Mouse (Mus musculus): ENCODE data around the gene Isca1. TPM values are rescaled to one million over a fixed set of nuclear protein-coding genes. Genes with fewer than 3 reads are reported as not detected.

Gene Isca1
- total and polyA plus RNA-seq, 2 experiments from 2014 or later: 92.8 to 167 TPM

DNA sequence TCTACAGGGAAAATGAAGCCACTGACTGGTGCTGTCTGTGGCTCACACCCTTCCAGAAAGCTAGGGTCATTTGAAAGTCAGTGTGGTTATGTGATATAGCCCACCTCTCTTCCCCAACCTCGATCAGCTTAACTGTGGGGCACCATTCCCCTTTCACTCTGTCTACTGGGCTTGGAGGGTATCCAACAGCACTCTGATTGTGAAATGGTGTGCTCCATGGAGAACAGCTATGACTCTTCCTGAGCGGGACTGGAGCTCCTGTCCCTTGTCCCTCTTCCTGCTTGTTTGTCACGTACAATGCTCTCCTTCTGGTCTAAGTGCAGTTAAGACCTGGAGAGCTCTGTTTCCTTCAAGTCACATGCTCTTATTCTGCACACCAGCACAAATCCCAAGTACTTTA is 5.6 kb upstream of the Isca1 start:
- Histone ChIP-seq H3K36me3 (ENCODE audit: insufficient read depth, low read length) (peaks cover 35% of the 10 kb centered on the region), H3K27me3 (ENCODE audit: insufficient read depth, low read length) (no peaks in the 10 kb centered on the region), H3K9ac (replicated peaks; ENCODE audit: low read length) (no peak overlapping the region), H3K4me1 (ENCODE audit: insufficient read depth, low read length) (no peaks in the 10 kb centered on the region; the same call in 1 of the 2 replicates), H3K27ac (no peak overlapping the region), H3K4me2 (ENCODE audit: low read depth, low read length) (no peak overlapping the region), H3K9me3 (ENCODE audit: low read length) (no peaks in the 10 kb centered on the region), H3K4me3 (ENCODE audit: low read length) (no peak overlapping the region)
- no peak for ATAC-seq
- 85% methylated on average over 3 of the region's 3 CpGs for WGBS
- TF ChIP-seq CTCF (IDR thresholded peaks at IDR 0.05; ENCODE audit: low read depth): no peak
- no peak for DNase-seq (ENCODE audit: low spot score)

DNA sequence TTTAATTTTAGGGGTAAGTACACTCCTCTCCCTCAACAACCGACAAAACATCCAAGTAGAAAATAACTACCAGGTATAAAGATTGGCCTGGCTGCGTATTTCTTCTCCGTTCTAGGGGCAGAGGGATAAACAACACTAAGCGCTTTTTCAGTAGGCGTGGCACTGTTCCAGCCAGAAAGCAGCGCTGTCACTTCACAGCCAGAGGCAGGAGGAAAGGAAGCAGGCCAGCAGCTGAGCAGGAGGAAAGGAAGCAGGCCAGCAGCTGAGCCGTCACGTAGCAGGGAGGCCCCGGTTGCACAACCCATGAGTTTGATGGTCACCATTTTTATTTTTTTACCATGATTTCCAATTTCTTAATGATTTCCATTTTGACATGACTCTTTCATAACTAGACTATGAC is 1.6 kb upstream of the Isca1 start:
- Histone ChIP-seq H3K9ac (replicated peaks; ENCODE audit: low read length) (no peak overlapping the region), H3K4me3 (ENCODE audit: low read length) (no peak overlapping the region)
- WGBS: 40% methylated on average over 9 of the region's 9 CpGs

DNA sequence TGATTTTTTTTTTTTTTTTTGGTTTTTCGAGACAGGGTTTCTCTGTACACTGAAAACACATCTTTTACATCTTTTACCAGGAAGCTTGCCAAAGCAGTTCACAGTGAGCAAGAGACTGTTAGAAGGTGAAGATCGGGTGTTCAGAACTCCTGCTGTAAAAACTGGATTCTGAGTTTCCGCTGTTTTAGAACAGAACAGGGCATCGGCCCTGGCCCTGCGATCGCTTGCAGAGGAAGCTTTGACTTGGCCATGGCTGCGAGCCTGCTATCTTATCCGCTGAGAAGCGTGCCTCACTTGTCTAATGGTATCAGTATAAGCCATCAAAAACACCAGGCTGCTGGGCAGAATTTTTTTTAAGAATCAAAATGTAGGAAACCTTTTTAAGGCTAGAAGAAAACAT is 1.2 kb upstream of the Isca1 start:
- Histone ChIP-seq H3K27me3 (ENCODE audit: insufficient read depth, low read length) (no peaks in the 10 kb centered on the region), H3K36me3 (ENCODE audit: insufficient read depth, low read length) (peaks cover 8% of the 10 kb centered on the region; the same call in 1 of the 2 replicates), H3K4me1 (ENCODE audit: insufficient read depth, low read length) (peaks cover 5% of the 10 kb centered on the region; the same call in 1 of the 2 replicates), H3K9ac (replicated peaks; ENCODE audit: low read length) (peak overlapping the region; percentile 89; the same call in 1 of the 2 replicates), H3K27ac (peak overlapping the region; percentile 98), H3K4me3 (ENCODE audit: low read length) (peak overlapping the region; percentile 89), H3K9me3 (ENCODE audit: low read length) (no peaks in the 10 kb centered on the region), H3K4me2 (ENCODE audit: low read depth, low read length) (peak overlapping the region; percentile 61)
- DNase-seq (ENCODE audit: low spot score) (peak; percentile 20), ATAC-seq (no peak)
- TF ChIP-seq CTCF (IDR thresholded peaks at IDR 0.05; ENCODE audit: low read depth): no peak
- 57% methylated on average over 9 of the region's 9 CpGs for WGBS

More for the DNA sequence above, 1.6 kb upstream of the Isca1 start:
- no peaks in the 10 kb centered on the region for H3K27me3 ChIP-seq (ENCODE audit: insufficient read depth, low read length)
- DNase-seq (ENCODE audit: low spot score) (peak; percentile 77), ATAC-seq (no peak)
- peak overlapping the region; percentile 61; the same call in 1 of the 2 replicates for H3K4me2 ChIP-seq (ENCODE audit: low read depth, low read length)
- no peak for TF ChIP-seq CTCF (IDR thresholded peaks at IDR 0.05; ENCODE audit: low read depth)
- H3K27ac ChIP-seq: peak overlapping the region; percentile 98
- peaks cover 11% of the 10 kb centered on the region; the same call in 1 of the 2 replicates for H3K36me3 ChIP-seq (ENCODE audit: insufficient read depth, low read length)
- H3K9me3 ChIP-seq (ENCODE audit: low read length): no peaks in the 10 kb centered on the region
- H3K4me1 ChIP-seq (ENCODE audit: insufficient read depth, low read length): peaks cover 5% of the 10 kb centered on the region; the same call in 1 of the 2 replicates

DNA sequence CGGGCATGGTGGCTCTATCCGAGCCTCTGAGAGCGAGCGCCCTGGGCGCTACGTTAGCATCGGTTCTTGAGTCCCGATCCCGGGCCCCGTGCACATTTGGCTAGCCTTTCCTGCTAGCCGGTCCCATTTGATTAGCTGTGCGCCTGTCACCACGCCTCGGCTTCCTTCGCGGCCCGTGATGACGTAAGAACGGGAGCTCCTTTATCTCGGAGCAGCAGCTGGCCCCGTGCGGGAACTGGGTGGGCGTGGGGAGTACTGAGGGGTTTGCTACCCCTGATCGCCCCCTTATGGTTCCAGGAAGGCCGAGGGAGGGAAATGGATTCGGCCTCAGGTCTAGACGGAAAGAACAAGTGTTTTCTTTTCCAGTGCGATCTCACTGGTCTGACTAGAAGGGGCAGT is 553 bp upstream of the Isca1 start:
- Histone ChIP-seq H3K36me3 (ENCODE audit: insufficient read depth, low read length) (peaks cover 1% of the 10 kb centered on the region; the same call in 1 of the 2 replicates), H3K27ac (peak overlapping the region; percentile 98), H3K9me3 (ENCODE audit: low read length) (no peaks in the 10 kb centered on the region), H3K4me1 (ENCODE audit: insufficient read depth, low read length) (peaks cover 5% of the 10 kb centered on the region; the same call in 1 of the 2 replicates), H3K27me3 (ENCODE audit: insufficient read depth, low read length) (no peaks in the 10 kb centered on the region), H3K4me2 (ENCODE audit: low read depth, low read length) (peak overlapping the region; percentile 61), H3K9ac (replicated peaks; ENCODE audit: low read length) (peak overlapping the region; percentile 89), H3K4me3 (ENCODE audit: low read length) (peak overlapping the region; percentile 89)
- WGBS: under 1% methylated on average over 28 of the region's 28 CpGs
- DNase-seq (ENCODE audit: low spot score): peak; percentile 93
- TF ChIP-seq CTCF (IDR thresholded peaks at IDR 0.05; ENCODE audit: low read depth): peak; percentile 61
- peak; percentile 88 for ATAC-seq

DNA sequence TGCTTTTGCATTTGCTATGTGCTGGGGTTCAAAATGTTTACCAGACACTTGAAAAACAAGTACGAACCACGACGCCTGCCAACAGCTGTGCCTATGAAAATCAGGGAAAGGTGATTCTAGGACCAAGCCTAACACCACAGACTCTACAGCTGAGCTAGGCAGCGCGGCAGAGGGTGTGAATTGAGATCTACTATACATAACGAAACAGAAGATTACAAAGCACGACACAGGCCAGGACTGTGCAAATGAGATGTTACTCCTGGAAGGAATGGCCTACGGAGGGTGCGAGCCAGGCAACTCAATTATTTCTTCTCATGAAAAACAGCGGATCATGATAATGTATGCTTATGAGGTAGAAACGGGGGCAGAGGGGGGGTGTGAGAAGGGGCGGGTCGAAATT is 1.1 kb downstream of the Isca1 start:
- WGBS: 36% methylated on average over 13 of the region's 13 CpGs
- no peak for ATAC-seq
- no peak for DNase-seq (ENCODE audit: low spot score)

DNA sequence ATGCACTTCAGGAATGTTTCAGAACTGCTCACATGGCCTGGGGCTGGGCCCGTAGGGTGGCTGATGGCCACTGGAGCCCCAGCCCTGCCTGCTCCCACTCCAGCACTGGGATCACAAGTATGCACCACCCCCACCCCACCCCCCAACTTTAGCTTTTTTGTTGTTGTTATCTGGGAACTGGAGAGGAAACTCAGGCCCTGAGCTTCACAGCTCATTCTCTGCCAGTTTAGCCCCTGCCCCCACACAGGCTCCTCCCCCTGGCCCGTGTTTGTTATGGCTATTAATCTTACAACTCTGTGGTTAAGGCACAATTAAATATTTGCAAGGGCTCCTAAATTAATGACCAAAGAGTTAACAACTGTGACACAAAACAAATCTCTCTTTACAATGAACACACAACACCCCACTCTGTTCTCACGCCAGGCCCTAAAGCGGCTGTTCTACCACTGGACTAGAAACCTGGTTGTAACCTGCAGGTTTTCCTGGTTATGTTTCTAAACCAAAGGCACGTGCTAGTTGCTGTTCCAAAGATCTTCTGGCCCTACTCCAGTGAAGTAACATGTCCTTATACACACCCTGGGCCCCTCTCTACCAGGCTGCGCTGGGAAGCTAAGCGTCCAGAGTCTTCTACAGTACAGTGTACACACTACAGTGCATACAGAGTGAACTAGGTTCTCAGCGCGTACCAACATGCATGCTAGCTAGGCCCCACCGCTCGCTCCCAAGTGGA is 2.7 kb downstream of the Isca1 start:
- H3K4me2 ChIP-seq (ENCODE audit: low read depth, low read length): 0 out of 2 replicates have a peak overlapping the region, but pooled peaks have one; percentile 5
- H3K36me3 ChIP-seq (ENCODE audit: insufficient read depth, low read length): peaks cover 8% of the 10 kb centered on the region; the same call in 1 of the 2 replicates
- H3K9ac ChIP-seq (replicated peaks; ENCODE audit: low read length): 0 out of 2 replicates have a peak overlapping the region, but pooled peaks have one; percentile 17
- ATAC-seq: no peak
- no peak overlapping the region for H3K27ac ChIP-seq
- no peak overlapping the region for H3K4me3 ChIP-seq (ENCODE audit: low read length)
- peaks cover 5% of the 10 kb centered on the region; the same call in 1 of the 2 replicates for H3K4me1 ChIP-seq (ENCODE audit: insufficient read depth, low read length)
- no peaks in the 10 kb centered on the region for H3K9me3 ChIP-seq (ENCODE audit: low read length)
- no peaks in the 10 kb centered on the region for H3K27me3 ChIP-seq (ENCODE audit: insufficient read depth, low read length)
- TF ChIP-seq CTCF (IDR thresholded peaks at IDR 0.05; ENCODE audit: low read depth): no peak
- no peak for DNase-seq (ENCODE audit: low spot score)
- 69% methylated on average over 11 of the region's 11 CpGs for WGBS

More for the DNA sequence above, 1.1 kb downstream of the Isca1 start:
- Histone ChIP-seq H3K9me3 (ENCODE audit: low read length) (no peaks in the 10 kb centered on the region), H3K27ac (0 out of 2 replicates have a peak overlapping the region, but pooled peaks have one; percentile 98), H3K27me3 (ENCODE audit: insufficient read depth, low read length) (no peaks in the 10 kb centered on the region), H3K4me2 (ENCODE audit: low read depth, low read length) (peak overlapping the region; percentile 61), H3K4me1 (ENCODE audit: insufficient read depth, low read length) (peaks cover 5% of the 10 kb centered on the region; the same call in 1 of the 2 replicates), H3K4me3 (ENCODE audit: low read length) (peak overlapping the region; percentile 89), H3K36me3 (ENCODE audit: insufficient read depth, low read length) (no peaks in the 10 kb centered on the region; the same call in 1 of the 2 replicates), H3K9ac (replicated peaks; ENCODE audit: low read length) (peak overlapping the region; percentile 89; the same call in 1 of the 2 replicates)
- no peak for TF ChIP-seq CTCF (IDR thresholded peaks at IDR 0.05; ENCODE audit: low read depth)
